8 mouse cellular contexts compared by ENCODE assay signal in genomic region chr4:129256450-129257380, GRCm38 (mm10). TPM values are rescaled to one million over a fixed set of nuclear protein-coding genes. Genes with fewer than 3 reads are reported as not detected.
DNase-seq lines count a peak whose midpoint lies in the region; ATAC-seq lines count a peak whose summit lies in the region.

No protein-coding gene starts in this region.

- peak overlapping the region; percentile 7; the same call in 1 of the 2 replicates for H3K4me2 ChIP-seq in liver, embryonic 16.5 days (ENCODE audit: low read depth, low read length)

- peak; percentile 39 to 61; a peak in 3 of 4 replicates for ATAC-seq in hematopoietic stem cell, adult 5-6 weeks (replicated peaks in 1 of 2; ENCODE audit: insufficient read depth in 1 of 2, low FRiP score in 2 of 2, low TSS enrichment in 1 of 2, low read depth in 1 of 2, poor library complexity in 2 of 2, severe bottlenecking in 2 of 2)
- ATAC-seq in liver, embryonic 16.5 days (ENCODE audit: low read depth): peak; percentile 82

- H3K4me3 ChIP-seq in brown adipose tissue, adult 24 weeks (ENCODE audit: insufficient read depth, low read depth, low read length): no peak overlapping the region
- H3K4me3 ChIP-seq in liver, embryonic 16.5 days (ENCODE audit: low read depth, low read length): no peak overlapping the region

- H3K27ac ChIP-seq in brown adipose tissue, adult 24 weeks (replicated peaks; ENCODE audit: low read depth, low read length): peak overlapping the region; percentile 12; the same call in 1 of the 2 replicates
- H3K27ac ChIP-seq in liver, embryonic 16.5 days (ENCODE audit: low read length): no peak overlapping the region

- intact Hi-C loops in heart, postnatal 25 days (cut with DNase I): no loop called here

- H3K4me1 ChIP-seq in brown adipose tissue, adult 24 weeks (ENCODE audit: control insufficient read depth, insufficient read depth, insufficient read length, low read length): peaks cover 8% of the 10 kb centered on the region; the same call in 1 of the 2 replicates
- H3K4me1 ChIP-seq in liver, embryonic 16.5 days (ENCODE audit: control insufficient read depth, low read depth, low read length): peaks cover 16% of the 10 kb centered on the region

- no peaks in the 10 kb centered on the region for H3K27me3 ChIP-seq in liver, embryonic 16.5 days (ENCODE audit: control insufficient read depth, insufficient read depth, low read depth, low read length)

- 16% methylated on average over 8 of the region's 8 CpGs for WGBS in liver, embryonic 16.5 days (ENCODE audit: insufficient replicate concordance)

- no peak overlapping the region for H3K9ac ChIP-seq in liver, embryonic 16.5 days (ENCODE audit: low read depth, low read length)

- peak; percentile 97 for DNase-seq in heart, adult 11 months
- no peak for DNase-seq in heart, postnatal 25 days (ENCODE audit: low spot score)
- DNase-seq in yolk sac, embryonic 10.5 days (ENCODE audit: low spot score): peak; percentile 73
- no peak for DNase-seq in cerebellum, postnatal 14 days
- DNase-seq in layer of hippocampus, adult 18-20 months (ENCODE audit: low spot score in 2 of 2): no peak

- H3K9me3 ChIP-seq in liver, embryonic 16.5 days (replicated peaks; ENCODE audit: control insufficient read depth, low read length): no peaks in the 10 kb centered on the region

- no peaks in the 10 kb centered on the region for H3K36me3 ChIP-seq in liver, embryonic 16.5 days (ENCODE audit: control insufficient read depth, insufficient read depth)

RNA-seq across cellular contexts. Expression of gene C77080, which starts 4.5 kb away (rescaled TPM):
- total RNA-seq in heart, postnatal 25 days (2021): 1 to 10 TPM; 3.3 to 6.1 TPM
- polyA plus RNA-seq in brown adipose tissue, adult 24 weeks (2012; ENCODE audit: insufficient read depth, insufficient read length, missing spikeins): 1.9 and 2.6 TPM in 2 replicates
- 2.7 and 3.8 TPM in 2 replicates for total RNA-seq in hematopoietic stem cell, adult 5-6 weeks (2017)
- 0.85 and 0.97 TPM in 2 replicates for polyA plus RNA-seq in liver, embryonic 16.5 days (2015; fragmentation: Nextera tagmentation; extraction: Ambion mirVana)
- 1 to 10 TPM; 6.4 to 7.5 TPM for total RNA-seq in layer of hippocampus, adult 18-20 months (2021)

RNA-seq across cellular contexts. Expression of gene Sync, which starts 30.7 kb away (rescaled TPM):
- 10 to 100 TPM; 15.5 to 16.3 TPM for total RNA-seq in heart, postnatal 25 days (2021)
- 0.75 and 1.3 TPM in 2 replicates for polyA plus RNA-seq in brown adipose tissue, adult 24 weeks (2012; ENCODE audit: insufficient read depth, insufficient read length, missing spikeins)
- 0.05 TPM in 1 of 2 replicates, not detected in the other for total RNA-seq in hematopoietic stem cell, adult 5-6 weeks (2017)
- 0.13 and 0.33 TPM in 2 replicates for polyA plus RNA-seq in liver, embryonic 16.5 days (2015; fragmentation: Nextera tagmentation; extraction: Ambion mirVana)
- total RNA-seq in layer of hippocampus, adult 18-20 months (2021): under 1 TPM; 0.99 TPM

Comparison
In these comparisons a context has a peak if more than half of its experiments do, and no peak if none do; other contexts are left out.
1. DNase-seq: peak in heart, adult 11 months (single experiment) and yolk sac, embryonic 10.5 days (single experiment); none in heart, postnatal 25 days (single experiment), cerebellum, postnatal 14 days (0 of 2) and layer of hippocampus, adult 18-20 months (0 of 2).
2. RNA of gene Sync, which starts 30.7 kb away (total RNA-seq): 15.5 to 16.3 TPM in heart, postnatal 25 days; 0.99 TPM in layer of hippocampus, adult 18-20 months and 0.05 TPM in hematopoietic stem cell, adult 5-6 weeks; every median in the first group is over 4 times any median in the second.